Mouse (Mus musculus): ENCODE measurements around the gene Lsm2.
"Not testable (repeated sequence)": the region's sequence is repeated elsewhere in the genome, so short reads cannot be mapped to it uniquely, and the experiment has no call there.

Lsm2 gene

DNA sequence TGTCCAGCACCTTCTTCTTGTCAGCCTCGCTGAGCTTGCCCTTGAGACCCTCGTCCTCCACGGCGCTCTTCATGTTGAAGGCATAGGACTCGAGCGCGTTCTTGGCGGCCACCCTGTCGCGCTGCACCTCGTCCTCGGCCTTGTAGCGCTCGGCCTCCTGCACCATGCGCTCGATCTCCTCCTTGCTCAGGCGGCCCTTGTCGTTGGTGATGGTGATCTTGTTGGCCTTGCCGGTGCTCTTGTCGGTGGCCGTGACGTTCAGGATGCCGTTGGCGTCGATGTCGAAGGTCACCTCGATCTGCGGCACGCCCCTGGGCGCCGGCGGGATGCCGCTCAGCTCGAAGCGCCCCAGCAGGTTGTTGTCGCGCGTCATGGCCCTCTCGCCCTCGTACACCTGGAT is 24.4 kb upstream of the Lsm2 start:
- not testable (repeated sequence) for DNase-seq

DNA sequence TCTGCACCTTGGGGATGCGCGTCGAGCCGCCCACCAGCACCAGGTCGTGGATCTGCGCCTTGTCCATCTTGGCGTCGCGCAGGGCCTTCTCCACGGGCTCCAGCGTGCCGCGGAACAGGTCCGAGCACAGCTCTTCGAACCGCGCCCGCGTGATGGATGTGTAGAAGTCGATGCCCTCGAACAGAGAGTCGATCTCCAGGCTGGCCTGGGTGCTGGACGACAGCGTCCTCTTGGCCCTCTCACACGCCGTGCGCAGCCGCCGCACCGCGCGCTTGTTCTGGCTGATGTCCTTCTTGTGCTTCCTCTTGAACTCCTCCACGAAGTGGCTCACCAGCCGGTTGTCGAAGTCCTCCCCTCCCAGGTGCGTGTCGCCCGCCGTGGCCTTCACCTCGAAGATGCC is 23.7 kb upstream of the Lsm2 start:
- DNase-seq: not testable (repeated sequence)

DNA sequence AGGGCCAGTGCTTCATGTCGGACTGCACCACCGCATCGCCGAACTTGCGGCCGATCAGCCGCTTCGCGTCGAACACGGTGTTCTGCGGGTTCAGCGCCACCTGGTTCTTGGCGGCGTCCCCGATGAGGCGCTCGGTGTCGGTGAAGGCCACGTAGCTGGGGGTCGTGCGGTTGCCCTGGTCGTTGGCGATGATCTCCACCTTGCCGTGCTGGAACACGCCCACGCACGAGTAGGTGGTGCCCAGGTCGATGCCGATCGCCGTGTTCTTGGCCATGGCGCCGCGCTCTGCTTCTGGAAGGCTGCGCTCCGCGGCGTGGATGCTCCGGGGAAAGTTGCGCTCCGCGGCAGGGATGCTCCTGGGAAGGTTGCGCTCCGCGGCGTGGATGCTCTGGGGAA is 22.9 kb upstream of the Lsm2 start:
- not testable (repeated sequence) for DNase-seq

- peak; percentile 69 for DNase-seq
These were observed 22.4 kb upstream of the Lsm2 start, which contains the start of gene Hspa1b for GRCm38 (mm10) chr17:34959130-34959778. Gene Hspa1b (minus strand): TSS chr17:34959238.

DNA sequence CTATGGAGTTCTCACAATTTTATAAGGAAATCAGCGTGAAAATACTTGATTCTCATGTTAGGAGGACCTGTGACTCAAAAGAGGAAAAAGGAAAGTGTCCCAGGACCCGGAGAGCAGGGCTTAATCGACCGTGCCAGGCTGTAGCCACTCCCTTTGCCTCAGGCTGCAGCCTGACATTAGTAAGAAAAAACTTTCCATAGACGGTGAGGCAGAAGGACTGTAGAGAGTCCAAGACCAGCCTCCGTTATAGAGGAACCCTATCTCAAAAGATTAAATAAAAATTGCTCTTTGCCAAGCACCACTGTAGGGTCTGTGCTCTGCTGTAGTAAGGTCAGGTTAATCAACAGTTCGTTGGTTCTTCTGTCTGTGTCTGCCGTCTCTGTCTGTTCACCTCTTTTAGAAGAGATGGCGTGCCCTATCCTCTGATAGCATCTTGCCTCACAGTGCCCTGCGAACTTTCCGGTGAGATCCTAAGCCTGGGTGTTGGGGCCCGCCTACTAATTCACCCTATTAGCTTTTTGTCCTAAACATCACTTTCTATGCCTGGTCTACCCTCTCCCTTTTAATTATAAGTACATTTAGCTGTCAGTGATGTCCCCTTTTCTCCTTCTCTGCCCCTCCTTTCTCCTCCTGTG is 21.7 kb upstream of the Lsm2 start:
- no peak for DNase-seq

GRCm38 (mm10) chr17:34960702-34961493 is 20.8 kb upstream of the Lsm2 start:
- DNase-seq: no peak

DNA sequence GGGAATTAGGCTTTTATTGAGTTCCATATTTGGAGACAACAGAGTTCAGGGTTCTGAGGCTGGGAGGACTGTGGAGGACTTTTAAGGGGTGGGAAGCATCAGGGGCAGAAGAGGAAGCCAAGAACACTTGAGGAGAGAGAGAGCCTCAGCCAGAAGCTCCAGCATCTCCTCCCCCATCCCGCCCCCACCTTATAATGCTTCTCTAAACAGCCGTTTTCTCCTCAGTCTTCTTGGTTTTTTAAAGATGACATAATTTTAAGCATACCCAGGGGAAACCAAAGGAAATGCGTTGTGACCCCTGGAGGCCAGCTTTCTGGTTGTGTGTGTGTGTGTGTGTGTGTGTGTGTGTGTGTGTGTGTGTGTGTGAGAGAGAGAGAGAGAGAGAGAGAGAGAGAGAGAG is 19.5 kb upstream of the Lsm2 start:
- DNase-seq: no peak

GRCm38 (mm10) chr17:34962841-34963240 is 18.8 kb upstream of the Lsm2 start:
- no peak for DNase-seq

DNA sequence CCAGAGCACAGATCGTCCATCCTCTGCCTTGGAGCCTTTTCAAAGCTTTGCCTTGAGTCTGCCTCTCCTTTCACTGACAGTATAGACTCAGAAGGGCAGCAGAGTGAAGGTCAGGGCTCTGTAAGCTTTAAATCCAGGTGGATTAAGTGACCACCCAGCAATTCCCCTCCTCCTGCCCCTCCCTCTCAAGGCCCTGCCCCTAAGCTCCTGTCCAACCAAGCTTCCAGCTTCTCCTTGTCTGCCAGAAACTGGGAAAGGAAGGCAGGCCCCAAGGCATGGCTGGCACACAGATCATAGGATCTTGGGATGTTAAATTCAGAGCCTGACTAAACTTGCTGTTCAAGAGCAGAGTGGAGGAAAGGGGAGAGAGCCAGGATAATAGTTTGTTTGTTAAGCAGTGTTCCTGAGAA is 17.0 kb upstream of the Lsm2 start:
- no peak for DNase-seq

GRCm38 (mm10) chr17:34965627-34966026 is 16.0 kb upstream of the Lsm2 start:
- DNase-seq: no peak

- not testable (repeated sequence) for DNase-seq
These were observed 11.8 kb upstream of the Lsm2 start, which contains the start of gene Gm20481 for GRCm38 (mm10) chr17:34969822-34970221. Gene Gm20481 (plus strand): TSS chr17:34969912.

GRCm38 (mm10) chr17:34970850-34971249 is 10.8 kb upstream of the Lsm2 start:
- not testable (repeated sequence) for DNase-seq

GRCm38 (mm10) chr17:34971694-34972068 is 10.0 kb upstream of the Lsm2 start:
- not testable (repeated sequence) for DNase-seq

DNA sequence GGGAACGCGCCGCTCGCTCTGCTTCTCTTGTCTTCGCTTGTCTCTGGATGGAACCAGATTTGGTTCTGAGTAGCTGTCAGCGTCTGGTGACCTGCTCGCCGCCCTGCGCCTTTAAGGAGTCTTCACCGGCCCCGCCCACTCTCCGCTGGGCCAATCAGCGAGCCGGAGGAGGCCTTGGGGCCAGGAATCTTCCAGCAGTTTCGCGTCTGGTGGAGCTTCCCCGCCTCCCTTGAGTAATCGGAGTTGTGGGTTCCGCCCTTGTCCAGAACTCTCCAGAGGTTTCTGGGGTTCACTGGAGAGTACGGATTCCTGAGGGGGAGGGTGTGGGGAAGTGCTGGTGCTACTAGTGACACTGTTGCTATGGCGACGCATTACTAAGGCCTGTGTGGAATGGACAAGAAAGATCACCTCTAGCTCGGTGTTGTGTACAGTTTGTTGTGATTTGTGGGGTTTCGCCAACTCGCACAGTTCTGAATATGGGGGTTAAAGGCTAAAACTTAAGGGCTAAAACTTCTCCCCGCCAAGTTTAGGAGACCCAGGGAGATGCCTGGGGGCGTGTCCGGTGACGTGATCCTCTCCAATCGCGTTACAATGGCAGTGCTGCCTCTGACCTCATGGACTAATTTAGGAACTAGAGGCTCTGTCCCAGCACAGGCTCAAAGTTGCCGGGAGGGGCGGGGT is 9.5 kb upstream of the Lsm2 start, which contains the start of the genes Hspa1a and Hspa1l:
TSS of gene Hspa1a (minus strand) at position 88 of the 681 bp plus-strand sequence.
TSS of gene Hspa1l (plus strand) at position 635 of the 681 bp plus-strand sequence.
- DNase-seq: peak; percentile 76

GRCm38 (mm10) chr17:34975581-34976492 is 5.8 kb upstream of the Lsm2 start:
- no peak for DNase-seq

- no peak for DNase-seq
These were observed 4.7 kb upstream of the Lsm2 start for GRCm38 (mm10) chr17:34977000-34977399.

GRCm38 (mm10) chr17:34978239-34978638 is 3.4 kb upstream of the Lsm2 start:
- DNase-seq: no peak

- DNase-seq: no peak
These were observed 2.0 kb upstream of the Lsm2 start for GRCm38 (mm10) chr17:34979631-34980030.

DNA sequence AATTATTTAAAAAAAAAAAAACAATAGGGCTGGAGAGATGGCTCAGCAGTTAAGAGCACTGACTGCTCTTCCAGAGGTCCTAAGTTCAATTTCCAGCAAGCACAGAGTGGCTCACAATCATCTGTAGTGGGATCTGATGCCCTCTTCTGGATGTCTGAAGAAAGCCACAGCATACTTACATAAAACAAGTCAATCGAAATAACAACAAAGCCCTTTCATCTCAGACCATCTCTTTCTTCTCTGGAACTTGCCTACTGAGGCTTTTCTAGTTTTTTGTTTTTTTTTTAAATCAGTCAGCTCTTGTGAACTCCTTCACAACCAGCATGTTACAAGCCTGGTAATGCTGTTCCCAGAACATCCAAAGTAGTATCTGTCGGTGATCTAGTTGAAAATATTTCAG is 1.0 kb upstream of the Lsm2 start:
- no peak for DNase-seq

DNA sequence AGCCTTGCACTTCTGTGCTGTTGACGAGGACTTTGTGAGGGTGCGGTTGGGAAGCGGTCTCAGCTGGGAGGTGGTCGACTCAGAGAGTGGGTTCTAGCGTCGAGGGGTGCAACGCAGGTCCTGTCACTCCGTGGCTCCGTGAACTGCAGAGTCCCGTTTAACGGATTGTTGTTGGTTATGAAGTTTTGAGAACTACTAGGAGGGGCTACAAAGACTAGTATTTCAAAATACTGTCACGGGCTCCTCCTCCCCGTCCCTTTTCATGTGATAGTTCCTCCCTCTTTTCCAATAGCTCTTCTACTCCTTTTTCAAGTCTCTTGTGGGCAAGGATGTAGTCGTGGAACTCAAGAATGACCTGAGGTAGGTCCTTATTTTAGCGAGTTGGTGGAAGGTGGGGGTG is 666 bp downstream of the Lsm2 start:
- DNase-seq: no peak

GRCm38 (mm10) chr17:34984218-34984617 is 2.6 kb downstream of the Lsm2 start:
- DNase-seq: no peak

DNA sequence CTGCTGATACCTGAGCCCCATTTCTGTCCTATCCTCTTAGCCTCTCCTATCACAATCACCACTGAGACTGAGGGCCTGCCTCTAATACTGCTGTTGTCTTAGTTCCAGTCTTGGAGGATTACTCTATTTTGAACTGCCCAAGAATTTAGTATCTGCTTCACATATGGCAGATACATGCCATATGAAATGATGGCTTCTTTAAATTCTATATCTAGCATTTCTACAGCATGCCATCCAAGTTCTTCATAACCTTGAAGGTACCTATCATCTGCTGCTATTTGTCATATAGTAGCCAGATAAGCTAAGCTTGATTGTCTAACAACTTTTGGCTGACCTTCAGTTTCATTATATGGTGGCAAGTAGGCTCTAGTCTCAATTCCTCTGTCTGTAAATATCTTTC is 13.1 kb downstream of the Lsm2 start:
- no peak for DNase-seq
